Mouse (Mus musculus): Measurements from ENCODE around the gene Polr3gl. TPM values are rescaled to one million over a fixed set of nuclear protein-coding genes. Genes with fewer than 3 reads are reported as not detected.
"Not testable (repeated sequence)": the region's sequence is repeated elsewhere in the genome, so short reads cannot be mapped to it uniquely, and the experiment has no call there.

The Polr3gl gene
- polyA plus RNA-seq, 1 experiment from 2014 or later: 29.5 TPM

- Histone ChIP-seq H3K27ac (ENCODE audit: low read length) (peak within 1 kb of the TSS; percentile 78), H3K9me3 (ENCODE audit: control insufficient read depth, low read depth, low read length) (no peaks in the 10 kb centered on the region), H3K9ac (replicated peaks; ENCODE audit: low read depth, low read length) (peak within 1 kb of the TSS; percentile 57), H3K4me3 (ENCODE audit: low read depth, low read length) (peak within 1 kb of the TSS; percentile 78), H3K27me3 (ENCODE audit: control insufficient read depth, insufficient read depth, low read length) (no peaks in the 10 kb centered on the region), H3K4me1 (ENCODE audit: control insufficient read depth, insufficient read depth, low read length) (peaks cover 6% of the 10 kb centered on the region; the same call in 1 of the 2 replicates), H3K4me2 (replicated peaks; ENCODE audit: low read depth, low read length) (peak within 1 kb of the TSS; percentile 72), H3K36me3 (ENCODE audit: control insufficient read depth, insufficient read depth, low read length) (peaks cover 25% of the 10 kb centered on the region)
- under 1% methylated on average over 48 of the region's 48 CpGs for WGBS
- ATAC-seq (ENCODE audit: insufficient number of reproducible peaks, insufficient read depth, low FRiP score, low read depth): peak; percentile 95
Measured at GRCm38 (mm10) chr3:96629729-96630600, 36.0 kb upstream of the Polr3gl start, which contains the start of gene Rbm8a. Gene Rbm8a, plus strand, starts transcription at chr3:96629933.

- Histone ChIP-seq H3K4me2 (replicated peaks; ENCODE audit: low read depth, low read length) (no peak overlapping the region), H3K9me3 (ENCODE audit: control insufficient read depth, low read depth, low read length) (no peaks in the 10 kb centered on the region), H3K27ac (ENCODE audit: low read length) (no peak overlapping the region), H3K27me3 (ENCODE audit: control insufficient read depth, insufficient read depth, low read length) (no peaks in the 10 kb centered on the region), H3K4me1 (ENCODE audit: control insufficient read depth, insufficient read depth, low read length) (no peaks in the 10 kb centered on the region), H3K36me3 (ENCODE audit: control insufficient read depth, insufficient read depth, low read length) (peaks cover 44% of the 10 kb centered on the region), H3K4me3 (ENCODE audit: low read depth, low read length) (no peak overlapping the region), H3K9ac (replicated peaks; ENCODE audit: low read depth, low read length) (no peak overlapping the region)
- ATAC-seq (ENCODE audit: insufficient number of reproducible peaks, insufficient read depth, low FRiP score, low read depth): no peak
- WGBS: 94% methylated on average over 4 of the region's 4 CpGs
Measured at GRCm38 (mm10) chr3:96623201-96623600, 29.2 kb upstream of the Polr3gl start.

- H3K9ac ChIP-seq (replicated peaks; ENCODE audit: low read depth, low read length): no peak overlapping the region
- no peaks in the 10 kb centered on the region for H3K27me3 ChIP-seq (ENCODE audit: control insufficient read depth, insufficient read depth, low read length)
- H3K4me3 ChIP-seq (ENCODE audit: low read depth, low read length): no peak overlapping the region
- no peak for ATAC-seq (ENCODE audit: insufficient number of reproducible peaks, insufficient read depth, low FRiP score, low read depth)
- H3K36me3 ChIP-seq (ENCODE audit: control insufficient read depth, insufficient read depth, low read length): peaks cover 34% of the 10 kb centered on the region
- no peak overlapping the region for H3K27ac ChIP-seq (ENCODE audit: low read length)
- H3K9me3 ChIP-seq (ENCODE audit: control insufficient read depth, low read depth, low read length): no peaks in the 10 kb centered on the region
- H3K4me1 ChIP-seq (ENCODE audit: control insufficient read depth, insufficient read depth, low read length): no peaks in the 10 kb centered on the region
- H3K4me2 ChIP-seq (replicated peaks; ENCODE audit: low read depth, low read length): no peak overlapping the region
- 97% methylated on average over 3 of the region's 3 CpGs for WGBS
Measured at GRCm38 (mm10) chr3:96617941-96618340, 24.0 kb upstream of the Polr3gl start.

DNA sequence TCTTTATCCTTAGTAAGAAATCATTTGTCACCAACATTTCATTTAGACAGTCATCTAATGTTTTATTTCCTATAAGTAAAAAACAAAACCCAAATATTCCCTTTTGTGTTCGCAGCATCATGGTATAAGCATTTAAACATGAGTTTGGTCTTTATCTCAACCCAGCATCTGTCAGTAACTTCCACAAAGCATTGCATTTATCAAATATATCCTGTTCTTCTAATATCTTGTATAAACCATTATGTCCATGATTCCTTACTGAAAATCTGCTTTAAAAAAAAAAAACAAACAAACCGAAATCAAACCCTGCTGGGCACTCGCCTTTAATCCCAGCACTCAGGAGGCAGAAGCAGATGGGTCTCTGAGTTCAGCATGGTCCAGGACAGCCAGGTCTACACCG is 12.6 kb upstream of the Polr3gl start:
- H3K9ac ChIP-seq (replicated peaks; ENCODE audit: low read depth, low read length): no peak overlapping the region
- H3K4me2 ChIP-seq (replicated peaks; ENCODE audit: low read depth, low read length): no peak overlapping the region
- no peak overlapping the region for H3K4me3 ChIP-seq (ENCODE audit: low read depth, low read length)
- H3K9me3 ChIP-seq (ENCODE audit: control insufficient read depth, low read depth, low read length): no peaks in the 10 kb centered on the region
- no peak overlapping the region for H3K27ac ChIP-seq (ENCODE audit: low read length)
- H3K27me3 ChIP-seq (ENCODE audit: control insufficient read depth, insufficient read depth, low read length): no peaks in the 10 kb centered on the region
- H3K4me1 ChIP-seq (ENCODE audit: control insufficient read depth, insufficient read depth, low read length): peaks cover 12% of the 10 kb centered on the region; the same call in 1 of the 2 replicates
- 91% methylated on average over 4 of the region's 4 CpGs for WGBS
- H3K36me3 ChIP-seq (ENCODE audit: control insufficient read depth, insufficient read depth, low read length): no peaks in the 10 kb centered on the region; the same call in none of the 2 replicates
- no peak for ATAC-seq (ENCODE audit: insufficient number of reproducible peaks, insufficient read depth, low FRiP score, low read depth)

- not testable (repeated sequence) for H3K4me2 ChIP-seq (replicated peaks; ENCODE audit: low read depth, low read length); H3K27ac ChIP-seq (ENCODE audit: low read length); H3K9me3 ChIP-seq (ENCODE audit: control insufficient read depth, low read depth, low read length); H3K36me3 ChIP-seq (ENCODE audit: control insufficient read depth, insufficient read depth, low read length); H3K27me3 ChIP-seq (ENCODE audit: control insufficient read depth, insufficient read depth, low read length); H3K4me3 ChIP-seq (ENCODE audit: low read depth, low read length); H3K9ac ChIP-seq (replicated peaks; ENCODE audit: low read depth, low read length); ATAC-seq (ENCODE audit: insufficient number of reproducible peaks, insufficient read depth, low FRiP score, low read depth)
- peaks cover 12% of the 10 kb centered on the region; the same call in 1 of the 2 replicates for H3K4me1 ChIP-seq (ENCODE audit: control insufficient read depth, insufficient read depth, low read length)
- WGBS: 92% methylated on average over 3 of the region's 4 CpGs
Measured at GRCm38 (mm10) chr3:96606007-96606406, 12.0 kb upstream of the Polr3gl start.

DNA sequence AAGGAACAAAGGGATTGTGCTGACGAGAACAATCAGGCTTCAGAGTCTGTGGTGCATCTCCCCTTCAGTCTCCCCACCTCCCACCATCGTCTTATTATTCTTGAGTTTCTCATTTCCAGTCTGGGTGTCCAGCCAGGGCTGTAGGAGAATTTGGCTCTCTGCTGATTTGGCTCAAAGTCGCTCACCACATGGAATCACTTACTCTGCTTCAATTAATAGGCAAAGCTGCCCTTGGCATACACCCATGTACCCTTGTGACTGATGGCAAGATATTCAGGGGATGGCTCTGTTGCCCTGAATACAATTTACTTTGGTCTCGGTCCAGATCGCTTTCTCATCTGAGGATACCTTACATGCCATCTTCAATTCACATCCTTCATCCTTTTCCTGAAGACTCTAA is 9.3 kb upstream of the Polr3gl start:
- Histone ChIP-seq H3K27ac (ENCODE audit: low read length) (no peak overlapping the region; the same call in 1 of the 2 replicates), H3K27me3 (ENCODE audit: control insufficient read depth, insufficient read depth, low read length) (no peaks in the 10 kb centered on the region), H3K9ac (replicated peaks; ENCODE audit: low read depth, low read length) (no peak overlapping the region)

GRCm38 (mm10) chr3:96602704-96603084 is 8.7 kb upstream of the Polr3gl start:
- peak overlapping the region; percentile 60 for H3K4me2 ChIP-seq (replicated peaks; ENCODE audit: low read depth, low read length)
- H3K27ac ChIP-seq (ENCODE audit: low read length): peak overlapping the region; percentile 96; the same call in 1 of the 2 replicates
- H3K9ac ChIP-seq (replicated peaks; ENCODE audit: low read depth, low read length): peak overlapping the region; percentile 88
- H3K4me3 ChIP-seq (ENCODE audit: low read depth, low read length): peak overlapping the region; percentile 54
- no peaks in the 10 kb centered on the region for H3K9me3 ChIP-seq (ENCODE audit: control insufficient read depth, low read depth, low read length)
- H3K4me1 ChIP-seq (ENCODE audit: control insufficient read depth, insufficient read depth, low read length): peaks cover 23% of the 10 kb centered on the region; the same call in 1 of the 2 replicates
- ATAC-seq (ENCODE audit: insufficient number of reproducible peaks, insufficient read depth, low FRiP score, low read depth): no peak
- H3K27me3 ChIP-seq (ENCODE audit: control insufficient read depth, insufficient read depth, low read length): no peaks in the 10 kb centered on the region
- WGBS: 18% methylated on average over 5 of the region's 5 CpGs
- H3K36me3 ChIP-seq (ENCODE audit: control insufficient read depth, insufficient read depth, low read length): no peaks in the 10 kb centered on the region; the same call in 1 of the 2 replicates

More for the DNA sequence above, 9.3 kb upstream of the Polr3gl start:
- WGBS: 55% methylated on average over 5 of the region's 5 CpGs
- peak overlapping the region; percentile 54; the same call in 1 of the 2 replicates for H3K4me3 ChIP-seq (ENCODE audit: low read depth, low read length)
- H3K4me2 ChIP-seq (replicated peaks; ENCODE audit: low read depth, low read length): peak overlapping the region; percentile 60
- H3K4me1 ChIP-seq (ENCODE audit: control insufficient read depth, insufficient read depth, low read length): peaks cover 23% of the 10 kb centered on the region; the same call in 1 of the 2 replicates
- no peak for ATAC-seq (ENCODE audit: insufficient number of reproducible peaks, insufficient read depth, low FRiP score, low read depth)
- no peaks in the 10 kb centered on the region for H3K9me3 ChIP-seq (ENCODE audit: control insufficient read depth, low read depth, low read length)
- H3K36me3 ChIP-seq (ENCODE audit: control insufficient read depth, insufficient read depth, low read length): no peaks in the 10 kb centered on the region; the same call in 1 of the 2 replicates

DNA sequence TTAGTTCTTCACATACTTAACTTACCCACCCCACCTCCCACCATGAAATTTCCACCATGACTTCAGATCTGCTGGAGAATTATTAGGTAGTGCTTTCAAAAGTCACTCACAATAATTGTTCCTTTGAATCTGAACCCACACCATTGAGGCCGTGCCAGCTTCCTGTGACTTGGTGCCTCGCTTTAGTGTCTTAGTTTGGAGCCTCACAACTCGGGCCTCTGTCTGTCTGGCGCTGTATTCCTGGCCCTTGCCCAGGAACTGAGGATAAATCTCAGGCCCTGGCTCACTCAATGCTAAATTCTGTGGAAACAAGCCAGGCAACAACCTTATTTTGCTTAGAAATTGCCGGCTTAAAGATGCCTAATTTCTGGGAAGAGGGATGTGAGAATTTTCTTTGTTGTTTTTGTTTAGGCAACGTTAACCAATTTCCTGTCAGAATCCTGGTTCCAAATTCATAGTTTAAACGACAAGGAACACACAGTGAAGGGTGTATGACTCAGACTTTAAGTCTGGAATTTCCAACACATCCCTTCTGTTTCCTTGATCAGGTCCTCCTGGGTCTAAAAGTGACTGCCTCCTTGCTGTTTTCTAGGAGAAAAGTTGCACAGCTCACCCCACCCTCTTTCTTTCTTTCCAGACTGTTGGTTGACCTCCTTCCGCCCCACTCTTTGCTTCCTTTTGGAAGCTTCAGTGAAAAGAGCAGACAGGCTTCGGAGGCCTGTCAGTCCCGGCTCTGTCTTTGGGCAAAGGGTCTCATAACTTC is 8.1 kb upstream of the Polr3gl start:
- Histone ChIP-seq H3K9me3 (ENCODE audit: control insufficient read depth, low read depth, low read length) (no peaks in the 10 kb centered on the region), H3K4me2 (replicated peaks; ENCODE audit: low read depth, low read length) (peak overlapping the region; percentile 60), H3K9ac (replicated peaks; ENCODE audit: low read depth, low read length) (peak overlapping the region; percentile 88), H3K4me3 (ENCODE audit: low read depth, low read length) (peak overlapping the region; percentile 54), H3K4me1 (ENCODE audit: control insufficient read depth, insufficient read depth, low read length) (peaks cover 25% of the 10 kb centered on the region; the same call in 1 of the 2 replicates), H3K36me3 (ENCODE audit: control insufficient read depth, insufficient read depth, low read length) (no peaks in the 10 kb centered on the region; the same call in 1 of the 2 replicates), H3K27me3 (ENCODE audit: control insufficient read depth, insufficient read depth, low read length) (no peaks in the 10 kb centered on the region), H3K27ac (ENCODE audit: low read length) (peak overlapping the region; percentile 96)
- no peak for ATAC-seq (ENCODE audit: insufficient number of reproducible peaks, insufficient read depth, low FRiP score, low read depth)
- WGBS: 29% methylated on average over 10 of the region's 10 CpGs
